Mouse (Mus musculus): Measurements from ENCODE around the gene Apod. TPM values are rescaled to one million over a fixed set of nuclear protein-coding genes. Genes with fewer than 3 reads are reported as not detected.
A peak's percentile ranks its signal among the peaks of the same experiment; 100 is the strongest.
"Not testable (repeated sequence)": the region's sequence is repeated elsewhere in the genome, so short reads cannot be mapped to it uniquely, and the experiment has no call there.

Apod gene
- polyA plus RNA-seq, 1 experiment from 2014 or later, result 104 TPM

- Histone ChIP-seq H3K9me3 (ENCODE audit: control insufficient read depth, low read length) (no peaks in the 10 kb centered on the region), H3K4me2 (ENCODE audit: low read length) (no peak overlapping the region), H3K9ac (replicated peaks; ENCODE audit: low read length) (no peak overlapping the region), H3K27ac (replicated peaks; ENCODE audit: low read depth, low read length) (no peak overlapping the region), H3K4me1 (ENCODE audit: control insufficient read depth, insufficient read depth, low read length) (no peaks in the 10 kb centered on the region; the same call in 1 of the 2 replicates), H3K36me3 (ENCODE audit: control insufficient read depth, insufficient read depth, low read length) (no peaks in the 10 kb centered on the region), H3K27me3 (ENCODE audit: control insufficient read depth, insufficient read depth, low read length) (no peaks in the 10 kb centered on the region), H3K4me3 (replicated peaks; ENCODE audit: low read depth, low read length) (no peak overlapping the region)
- 79% methylated on average over 2 of the region's 2 CpGs for WGBS
- no peak for DNase-seq
- no peak for ATAC-seq (ENCODE audit: low FRiP score, low TSS enrichment)
Observed at GRCm38 (mm10) chr16:31318418-31318817, 3.8 kb upstream of the Apod start.

GRCm38 (mm10) chr16:31316246-31317143 is 1.9 kb upstream of the Apod start:
- not testable (repeated sequence) for ATAC-seq (ENCODE audit: low FRiP score, low TSS enrichment); H3K36me3 ChIP-seq (ENCODE audit: control insufficient read depth, insufficient read depth, low read length); H3K27ac ChIP-seq (replicated peaks; ENCODE audit: low read depth, low read length); H3K4me3 ChIP-seq (replicated peaks; ENCODE audit: low read depth, low read length); H3K4me1 ChIP-seq (ENCODE audit: control insufficient read depth, insufficient read depth, low read length); H3K27me3 ChIP-seq (ENCODE audit: control insufficient read depth, insufficient read depth, low read length); H3K9ac ChIP-seq (replicated peaks; ENCODE audit: low read length); H3K9me3 ChIP-seq (ENCODE audit: control insufficient read depth, low read length); H3K4me2 ChIP-seq (ENCODE audit: low read length)
- 70% methylated on average over 12 of the region's 12 CpGs for WGBS
- DNase-seq, result peak; percentile 17

- no peaks in the 10 kb centered on the region for H3K4me1 ChIP-seq (ENCODE audit: control insufficient read depth, insufficient read depth, low read length)
- H3K27me3 ChIP-seq (ENCODE audit: control insufficient read depth, insufficient read depth, low read length), result no peaks in the 10 kb centered on the region
- no peak overlapping the region for H3K4me2 ChIP-seq (ENCODE audit: low read length)
- no peak for DNase-seq
- H3K9ac ChIP-seq (replicated peaks; ENCODE audit: low read length), result no peak overlapping the region
- no peak overlapping the region for H3K4me3 ChIP-seq (replicated peaks; ENCODE audit: low read depth, low read length)
- no peak for ATAC-seq (ENCODE audit: low FRiP score, low TSS enrichment)
- no peak overlapping the region for H3K27ac ChIP-seq (replicated peaks; ENCODE audit: low read depth, low read length)
- H3K36me3 ChIP-seq (ENCODE audit: control insufficient read depth, insufficient read depth, low read length), result no peaks in the 10 kb centered on the region
- 77% methylated on average over 4 of the region's 4 CpGs for WGBS
- no peaks in the 10 kb centered on the region for H3K9me3 ChIP-seq (ENCODE audit: control insufficient read depth, low read length)
Observed at GRCm38 (mm10) chr16:31315294-31315693, 686 bp upstream of the Apod start.

GRCm38 (mm10) chr16:31313611-31314010 is 997 bp downstream of the Apod start:
- Histone ChIP-seq H3K9ac (replicated peaks; ENCODE audit: low read length) (no peak overlapping the region), H3K27ac (replicated peaks; ENCODE audit: low read depth, low read length) (no peak overlapping the region), H3K4me2 (ENCODE audit: low read length) (no peak overlapping the region), H3K4me3 (replicated peaks; ENCODE audit: low read depth, low read length) (no peak overlapping the region), H3K9me3 (ENCODE audit: control insufficient read depth, low read length) (no peaks in the 10 kb centered on the region), H3K4me1 (ENCODE audit: control insufficient read depth, insufficient read depth, low read length) (no peaks in the 10 kb centered on the region), H3K36me3 (ENCODE audit: control insufficient read depth, insufficient read depth, low read length) (no peaks in the 10 kb centered on the region), H3K27me3 (ENCODE audit: control insufficient read depth, insufficient read depth, low read length) (no peaks in the 10 kb centered on the region)
- no peak for ATAC-seq (ENCODE audit: low FRiP score, low TSS enrichment)
- 71% methylated on average over 2 of the region's 2 CpGs for WGBS
- DNase-seq, result no peak

- Histone ChIP-seq H3K9me3 (ENCODE audit: control insufficient read depth, low read length) (no peaks in the 10 kb centered on the region), H3K36me3 (ENCODE audit: control insufficient read depth, insufficient read depth, low read length) (no peaks in the 10 kb centered on the region), H3K27ac (replicated peaks; ENCODE audit: low read depth, low read length) (no peak overlapping the region), H3K4me2 (ENCODE audit: low read length) (no peak overlapping the region), H3K9ac (replicated peaks; ENCODE audit: low read length) (no peak overlapping the region), H3K27me3 (ENCODE audit: control insufficient read depth, insufficient read depth, low read length) (no peaks in the 10 kb centered on the region), H3K4me1 (ENCODE audit: control insufficient read depth, insufficient read depth, low read length) (no peaks in the 10 kb centered on the region), H3K4me3 (replicated peaks; ENCODE audit: low read depth, low read length) (no peak overlapping the region)
- DNase-seq, result no peak
- no peak for ATAC-seq (ENCODE audit: low FRiP score, low TSS enrichment)
- WGBS, result 80% methylated on average over 3 of the region's 3 CpGs
Observed at GRCm38 (mm10) chr16:31312296-31312695, 2.3 kb downstream of the Apod start.

- H3K27ac ChIP-seq (replicated peaks; ENCODE audit: low read depth, low read length), result no peak overlapping the region
- DNase-seq, result no peak
- no peaks in the 10 kb centered on the region for H3K9me3 ChIP-seq (ENCODE audit: control insufficient read depth, low read length)
- H3K4me1 ChIP-seq (ENCODE audit: control insufficient read depth, insufficient read depth, low read length), result 0 out of 2 replicates have a peak, but pooled peaks cover 9% of the 10 kb centered on the region
- no peaks in the 10 kb centered on the region for H3K36me3 ChIP-seq (ENCODE audit: control insufficient read depth, insufficient read depth, low read length)
- whole genome bisulfite sequencing, result 62% methylated on average over 5 of the region's 5 CpGs
- no peaks in the 10 kb centered on the region for H3K27me3 ChIP-seq (ENCODE audit: control insufficient read depth, insufficient read depth, low read length)
- no peak for ATAC-seq (ENCODE audit: low FRiP score, low TSS enrichment)
- no peak overlapping the region for H3K4me2 ChIP-seq (ENCODE audit: low read length)
- no peak overlapping the region for H3K4me3 ChIP-seq (replicated peaks; ENCODE audit: low read depth, low read length)
- no peak overlapping the region for H3K9ac ChIP-seq (replicated peaks; ENCODE audit: low read length)
Observed at GRCm38 (mm10) chr16:31305199-31305919, 9.2 kb downstream of the Apod start.

GRCm38 (mm10) chr16:31303276-31303675 is 11.3 kb downstream of the Apod start:
- Histone ChIP-seq H3K27ac (replicated peaks; ENCODE audit: low read depth, low read length) (no peak overlapping the region), H3K9ac (replicated peaks; ENCODE audit: low read length) (no peak overlapping the region), H3K36me3 (ENCODE audit: control insufficient read depth, insufficient read depth, low read length) (no peaks in the 10 kb centered on the region), H3K27me3 (ENCODE audit: control insufficient read depth, insufficient read depth, low read length) (no peaks in the 10 kb centered on the region), H3K4me3 (replicated peaks; ENCODE audit: low read depth, low read length) (no peak overlapping the region), H3K9me3 (ENCODE audit: control insufficient read depth, low read length) (no peaks in the 10 kb centered on the region), H3K4me1 (ENCODE audit: control insufficient read depth, insufficient read depth, low read length) (peaks cover 24% of the 10 kb centered on the region), H3K4me2 (ENCODE audit: low read length) (no peak overlapping the region)
- WGBS, result 68% methylated on average over 10 of the region's 10 CpGs
- no peak for DNase-seq
- no peak for ATAC-seq (ENCODE audit: low FRiP score, low TSS enrichment)

- Histone ChIP-seq H3K4me2 (ENCODE audit: low read length) (no peak overlapping the region), H3K9me3 (ENCODE audit: control insufficient read depth, low read length) (no peaks in the 10 kb centered on the region), H3K4me1 (ENCODE audit: control insufficient read depth, insufficient read depth, low read length) (peaks cover 24% of the 10 kb centered on the region), H3K27me3 (ENCODE audit: control insufficient read depth, insufficient read depth, low read length) (no peaks in the 10 kb centered on the region), H3K9ac (replicated peaks; ENCODE audit: low read length) (no peak overlapping the region), H3K36me3 (ENCODE audit: control insufficient read depth, insufficient read depth, low read length) (no peaks in the 10 kb centered on the region), H3K27ac (replicated peaks; ENCODE audit: low read depth, low read length) (no peak overlapping the region), H3K4me3 (replicated peaks; ENCODE audit: low read depth, low read length) (no peak overlapping the region)
- no peak for DNase-seq
- 65% methylated on average over 6 of the region's 6 CpGs for WGBS
- no peak for ATAC-seq (ENCODE audit: low FRiP score, low TSS enrichment)
Observed at GRCm38 (mm10) chr16:31300883-31301532, 13.6 kb downstream of the Apod start.
